Mouse (Mus musculus) adrenal gland, postnatal 14 days (tissue): ENCODE results near the gene Abcc4. TPM values are rescaled to one million over a fixed set of nuclear protein-coding genes. Genes with fewer than 3 reads are reported as not detected.

Experiments
- DNase-seq: peaks from one replicate; pipeline ENCODE4 v3.0.0; 2021; ENCODE audit warnings: mixed read lengths
- long read RNA-seq, 2 experiments: library from polyadenylated mRNA; stranded (forward); transcript quantifications; one replicate each; pipeline ENCODE4 v2.0.0; 2021
- total RNA-seq: library from RNA; stranded (reverse); gene quantifications from 2 replicates; pipeline ENCODE4 v1.2.3, GENCODE M21; 2021

Abcc4 gene
- total RNA-seq = 9.4 and 10.4 TPM in 2 replicates
- long read RNA-seq, experiment 1, full-length matches to known transcripts = 1 of 6 reads
- long read RNA-seq, experiment 1, partial matches to known transcripts = 1 of 6 reads
- long read RNA-seq, experiment 1, other reads (novel, unspliced or antisense) = 4 of 6 reads
- long read RNA-seq, experiment 2, full-length matches to known transcripts = 1 of 5 reads
- long read RNA-seq, experiment 2, partial matches to known transcripts = 2 of 5 reads
- long read RNA-seq, experiment 2, other reads (novel, unspliced or antisense) = 2 of 5 reads

GRCm38 (mm10) chr14:118705808-118706731 is at the start of gene Abcc4:
Abcc4 (minus strand) TSS chr14:118706219.
- DNase-seq = peak; percentile 90

GRCm38 (mm10) chr14:118751193-118751753 is 45.3 kb upstream of the Abcc4 start:
- no peak for DNase-seq

GRCm38 (mm10) chr14:118750505-118751192 is 44.6 kb upstream of the Abcc4 start:
- DNase-seq = no peak

- no peak for DNase-seq
These were observed 43.7 kb upstream of the Abcc4 start for GRCm38 (mm10) chr14:118749715-118750114.

GRCm38 (mm10) chr14:118749068-118749467 is 43.0 kb upstream of the Abcc4 start:
- no peak for DNase-seq

GRCm38 (mm10) chr14:118742862-118743261 is 36.8 kb upstream of the Abcc4 start:
- no peak for DNase-seq

GRCm38 (mm10) chr14:118741780-118742179 is 35.8 kb upstream of the Abcc4 start:
- no peak for DNase-seq

- peak; percentile 17 for DNase-seq
These were observed 31.4 kb upstream of the Abcc4 start for GRCm38 (mm10) chr14:118737251-118737888.

- DNase-seq = no peak
These were observed 29.1 kb upstream of the Abcc4 start for GRCm38 (mm10) chr14:118735114-118735513.

- no peak for DNase-seq
These were observed 27.1 kb upstream of the Abcc4 start for GRCm38 (mm10) chr14:118733146-118733545.

GRCm38 (mm10) chr14:118730631-118731030 is 24.6 kb upstream of the Abcc4 start:
- no peak for DNase-seq

GRCm38 (mm10) chr14:118725467-118725866 is 19.4 kb upstream of the Abcc4 start:
- DNase-seq = no peak

GRCm38 (mm10) chr14:118723920-118724693 is 18.1 kb upstream of the Abcc4 start:
- peak; percentile 49 for DNase-seq

- no peak for DNase-seq
These were observed 13.7 kb upstream of the Abcc4 start for GRCm38 (mm10) chr14:118719566-118720174.

- peak; percentile 18 for DNase-seq
These were observed 12.6 kb upstream of the Abcc4 start for GRCm38 (mm10) chr14:118718576-118718975.

GRCm38 (mm10) chr14:118716372-118717312 is 10.6 kb upstream of the Abcc4 start:
- DNase-seq = peak; percentile 80

- peak; percentile 36 for DNase-seq
These were observed 8.7 kb upstream of the Abcc4 start for GRCm38 (mm10) chr14:118714720-118715119.

- DNase-seq = no peak
These were observed 8.3 kb upstream of the Abcc4 start for GRCm38 (mm10) chr14:118714320-118714719.

- no peak for DNase-seq
These were observed 7.8 kb upstream of the Abcc4 start for GRCm38 (mm10) chr14:118713869-118714268.
